Mouse (Mus musculus): ENCODE results near the gene Rerg.

DNA sequence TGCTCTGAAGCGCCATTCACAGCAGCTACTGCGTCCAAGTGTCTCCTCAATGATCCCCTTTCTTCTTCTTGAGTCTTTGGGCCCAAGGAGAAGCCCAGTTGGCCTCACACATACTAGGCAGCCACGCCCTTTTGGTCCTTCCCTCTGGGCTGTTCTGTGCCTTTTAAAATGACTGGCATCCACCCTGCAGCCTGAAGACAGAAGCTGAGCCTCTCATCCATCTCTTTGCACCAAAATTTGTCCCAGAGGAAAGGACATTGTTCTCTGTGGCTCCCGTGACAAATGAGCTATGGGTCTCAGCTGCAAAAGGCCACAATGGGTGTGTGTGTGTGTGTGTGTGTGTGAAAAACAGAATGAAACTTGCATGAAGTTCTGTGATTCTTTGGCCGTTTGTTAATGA is 109.7 kb downstream of the Rerg start:
- TF ChIP-seq CTCF (IDR thresholded peaks at IDR 0.05; ENCODE audit: low read depth, low read length) (no peak), TAL1 (conservative IDR thresholded peaks at IDR 0.05; ENCODE audit: low read depth, low read length) (no peak), GATA1 (IDR thresholded peaks at IDR 0.05; ENCODE audit: borderline replicate concordance, low read length) (no peak)

Measured in G1E (cell line).